Mouse (Mus musculus): Measurements from ENCODE around the gene Dtnb. TPM values are rescaled to one million over a fixed set of nuclear protein-coding genes. Genes with fewer than 3 reads are reported as not detected.

The Dtnb gene
- total RNA-seq, 2 experiments from 2014 or later, result 120 TPM

- intact Hi-C loops (cut with DNase I), result no loop called here
- no peak for DNase-seq (ENCODE audit: low spot score in 2 of 2)
Observed at GRCm38 (mm10) chr12:3760876-3761590, 188.9 kb downstream of the Dtnb start.

GRCm38 (mm10) chr12:3761591-3762295, 189.6 kb downstream of the Dtnb start:
- intact Hi-C loops (cut with DNase I), result no loop called here
- no peak for DNase-seq (ENCODE audit: low spot score in 2 of 2)

GRCm38 (mm10) chr12:3764191-3764804, 192.1 kb downstream of the Dtnb start:
- intact Hi-C loops (cut with DNase I), result no loop called here
- DNase-seq (ENCODE audit: low spot score in 2 of 2), result no peak

GRCm38 (mm10) chr12:3767360-3767759, 195.2 kb downstream of the Dtnb start:
- intact Hi-C loops (cut with DNase I), result no loop called here
- DNase-seq (ENCODE audit: low spot score in 2 of 2), result no peak

DNA sequence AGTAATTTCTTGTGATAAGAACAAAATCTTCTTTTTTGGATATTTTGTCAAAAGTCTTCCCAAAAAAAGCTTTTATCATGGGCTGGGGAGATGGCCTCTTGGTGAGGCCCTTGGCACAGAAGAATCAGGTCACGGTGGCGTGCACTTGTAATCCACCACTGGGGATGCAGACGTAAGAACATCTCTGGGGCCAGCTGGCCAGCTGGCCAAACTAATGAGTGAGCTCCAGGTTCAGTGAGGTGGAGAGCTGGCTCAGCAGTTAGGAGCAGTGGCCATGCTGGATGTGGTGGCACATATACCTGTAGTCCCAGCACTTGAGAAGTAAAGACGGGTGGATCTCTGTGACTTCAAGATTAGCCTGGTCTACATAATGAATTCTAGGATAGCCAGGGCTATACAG, 196.2 kb downstream of the Dtnb start:
- no peak for DNase-seq (ENCODE audit: low spot score in 2 of 2)

GRCm38 (mm10) chr12:3770546-3770945, 198.4 kb downstream of the Dtnb start:
- DNase-seq (ENCODE audit: low spot score in 2 of 2), result no peak
- intact Hi-C loops (cut with DNase I), result no loop called here

More for the DNA sequence above, 196.2 kb downstream of the Dtnb start:
- intact Hi-C loops (cut with DNase I), result no loop called here

- intact Hi-C loops (cut with DNase I), result no loop called here
- DNase-seq (ENCODE audit: low spot score in 2 of 2), result no peak
Observed at GRCm38 (mm10) chr12:3771080-3771479, 198.9 kb downstream of the Dtnb start.

DNA sequence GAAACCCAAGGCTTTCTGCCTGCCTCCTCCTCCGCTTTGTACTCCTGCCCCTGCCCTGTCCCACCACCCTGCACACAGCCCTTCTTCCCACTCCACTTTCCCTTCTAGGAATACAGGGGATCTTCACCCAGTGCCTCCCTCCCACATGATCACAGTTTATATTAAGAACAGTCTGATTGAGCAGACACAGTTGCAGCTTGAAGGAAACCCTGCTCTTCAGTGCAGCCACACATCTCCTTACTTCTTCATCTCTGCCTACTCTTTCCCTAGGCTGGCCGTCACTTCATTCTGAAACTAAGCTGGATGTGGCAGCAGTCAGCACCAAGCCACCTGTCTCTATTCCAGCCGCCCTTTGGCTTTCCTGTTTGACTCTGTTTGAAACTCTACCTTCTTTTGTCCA, 201.5 kb downstream of the Dtnb start:
- intact Hi-C loops (cut with DNase I), result no loop called here
- peak in 1 of 2 experiments; percentile 48 for DNase-seq (ENCODE audit: low spot score in 2 of 2)

DNA sequence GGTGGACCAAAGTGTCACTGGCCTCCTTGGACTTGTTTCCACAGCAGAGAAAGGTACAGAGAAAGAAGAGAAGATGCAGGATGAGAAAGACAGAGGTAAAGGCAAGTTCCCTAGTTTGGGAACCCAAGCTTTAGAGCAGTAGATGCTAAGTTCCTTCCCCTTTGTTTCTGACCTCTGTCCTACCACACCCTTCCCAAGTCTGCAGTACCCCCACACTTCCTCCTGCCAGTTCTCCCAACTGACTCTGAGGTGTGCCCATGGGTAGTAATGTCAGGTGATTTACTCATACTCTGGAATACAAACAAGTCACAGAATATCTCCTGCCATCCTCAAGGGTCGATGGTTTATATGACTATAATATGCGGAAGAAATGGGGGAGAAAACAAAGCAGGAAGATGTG, 203.8 kb downstream of the Dtnb start:
- intact Hi-C loops (cut with DNase I), result no loop called here

GRCm38 (mm10) chr12:3777682-3778081, 205.5 kb downstream of the Dtnb start:
- intact Hi-C loops (cut with DNase I), result no loop called here
- DNase-seq (ENCODE audit: low spot score in 2 of 2), result no peak

More for the DNA sequence above, 203.8 kb downstream of the Dtnb start:
- no peak for DNase-seq (ENCODE audit: low spot score in 2 of 2)

- intact Hi-C loops (cut with DNase I), result no loop called here
- DNase-seq (ENCODE audit: low spot score in 2 of 2), result no peak
Observed at GRCm38 (mm10) chr12:3778286-3778685, 206.1 kb downstream of the Dtnb start.

- intact Hi-C loops (cut with DNase I), result no loop called here
- DNase-seq (ENCODE audit: low spot score in 2 of 2), result no peak
Observed at GRCm38 (mm10) chr12:3779639-3780038, 207.5 kb downstream of the Dtnb start.

- DNase-seq (ENCODE audit: low spot score in 2 of 2), result peak in 1 of 2 experiments; percentile 47
- intact Hi-C loops (cut with DNase I), result no loop called here
Observed at GRCm38 (mm10) chr12:3780405-3780891, 208.3 kb downstream of the Dtnb start.

- intact Hi-C loops (cut with DNase I), result no loop called here
- peak in 1 of 2 experiments; percentile 35 for DNase-seq (ENCODE audit: low spot score in 2 of 2)
Observed at GRCm38 (mm10) chr12:3780931-3781471, 208.8 kb downstream of the Dtnb start.

GRCm38 (mm10) chr12:3781482-3781881, 209.3 kb downstream of the Dtnb start:
- DNase-seq (ENCODE audit: low spot score in 2 of 2), result peak; percentile 78 to 80
- intact Hi-C loops (cut with DNase I), result no loop called here

GRCm38 (mm10) chr12:3783196-3783825, 211.1 kb downstream of the Dtnb start:
- intact Hi-C loops (cut with DNase I), result no loop called here
- DNase-seq (ENCODE audit: low spot score in 2 of 2), result peak; percentile 27 to 46

- intact Hi-C loops (cut with DNase I), result no loop called here
- DNase-seq (ENCODE audit: low spot score in 2 of 2), result no peak
Observed at GRCm38 (mm10) chr12:3784258-3784657, 212.1 kb downstream of the Dtnb start.

DNA sequence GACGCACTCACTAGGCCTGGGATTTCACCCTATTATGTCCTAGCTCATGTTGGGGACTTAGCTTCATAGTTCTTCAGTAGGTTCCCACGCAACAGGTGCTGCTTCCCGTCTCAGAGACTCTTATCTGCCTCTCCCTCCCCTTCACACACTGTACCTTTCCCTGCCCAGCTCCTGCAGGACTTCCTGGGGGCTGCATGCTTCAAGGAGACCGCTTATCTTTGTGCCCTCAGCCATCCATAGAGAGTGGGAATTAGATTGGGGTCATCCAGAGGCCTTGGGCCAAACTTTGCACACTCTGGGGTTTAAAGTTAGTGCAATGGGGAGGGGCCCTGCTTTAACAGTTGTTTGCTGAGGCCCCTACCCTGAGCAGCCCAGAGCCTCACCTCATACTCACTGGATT, 212.5 kb downstream of the Dtnb start:
- intact Hi-C loops (cut with DNase I), result no loop called here
- no peak for DNase-seq (ENCODE audit: low spot score in 2 of 2)

GRCm38 (mm10) chr12:3787041-3787440, 214.9 kb downstream of the Dtnb start:
- no peak for DNase-seq (ENCODE audit: low spot score in 2 of 2)
- intact Hi-C loops (cut with DNase I), result no loop called here

DNA sequence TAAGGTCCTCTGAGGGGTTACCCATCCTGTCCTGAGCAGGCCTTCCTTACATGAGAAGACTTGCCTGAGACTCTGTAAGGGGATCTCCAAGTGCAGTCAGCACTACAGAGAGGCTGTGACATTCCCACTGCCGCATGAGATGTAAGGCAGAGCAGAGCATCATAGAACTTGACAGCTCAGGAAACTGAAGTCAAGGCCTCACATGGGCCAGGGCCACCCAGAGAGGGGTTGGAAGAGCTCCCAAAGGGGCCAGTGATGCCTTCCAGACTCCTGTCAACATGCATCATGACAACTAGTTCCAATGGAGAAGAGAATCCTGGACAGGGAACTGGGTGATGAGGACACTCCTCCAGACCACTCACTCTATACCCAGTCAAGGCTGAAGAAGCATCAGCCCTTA, 215.4 kb downstream of the Dtnb start:
- intact Hi-C loops (cut with DNase I), result no loop called here
- no peak for DNase-seq (ENCODE audit: low spot score in 2 of 2)
